Mouse (Mus musculus) ES-Bruce4 (cell line): ENCODE measurements around the gene Mex3d.

Experiments
- CTCF ChIP-seq: IDR thresholded peaks from one replicate; pipeline ENCODE4 v1.8.1; 2011; ENCODE audit warnings: low read depth, low read length
- EP300 ChIP-seq: IDR thresholded peaks from 2 replicates; pipeline ENCODE4 v1.6.1; 2011; ENCODE audit warnings: low read depth, low read length; ENCODE audit not compliant: insufficient read depth
- POLR2A ChIP-seq: IDR thresholded peaks from one replicate; pipeline ENCODE4 v1.8.1; 2011; ENCODE audit warnings: low read length; ENCODE audit not compliant: insufficient read depth

GRCm38 (mm10) chr10:80342305-80342748 is 45.1 kb downstream of the Mex3d start:
- TF ChIP-seq CTCF (no peak), EP300 (no peak), POLR2A (no peak)
